Mouse (Mus musculus) ES-Bruce4 (cell line): Measurements from ENCODE around the gene Fam217a. TPM values are rescaled to one million over a fixed set of nuclear protein-coding genes. Genes with fewer than 3 reads are reported as not detected.
A peak's percentile ranks its signal among the peaks of the same experiment; 100 is the strongest.

Experiments
- H3K27ac ChIP-seq: 2 replicates; pipeline ENCODE4 v1.5.1; 2012; ENCODE audit warnings: low read length, inconsistent platforms; ENCODE audit not compliant: insufficient read depth
- H3K27me3 ChIP-seq: 2 replicates; pipeline ENCODE4 v1.6.1; 2012; ENCODE audit warnings: mild to moderate bottlenecking, low read length, inconsistent platforms; ENCODE audit not compliant: control insufficient read depth, poor library complexity, insufficient read depth, severe bottlenecking
- H3K36me3 ChIP-seq: 2 replicates; pipeline ENCODE4 v1.6.1; 2012; ENCODE audit warnings: inconsistent platforms, mild to moderate bottlenecking, low read length, moderate library complexity; ENCODE audit not compliant: control insufficient read depth, poor library complexity, insufficient read depth, severe bottlenecking
- H3K4me1 ChIP-seq: one replicate; pipeline ENCODE4 v1.8.1; 2011; ENCODE audit warnings: low read length; ENCODE audit not compliant: control insufficient read depth, insufficient read depth
- H3K4me3 ChIP-seq: 2 replicates; pipeline ENCODE4 v1.5.1; 2011; ENCODE audit warnings: low read depth, mild to moderate bottlenecking, low read length
- H3K9ac ChIP-seq: 2 replicates; pipeline ENCODE4 v1.6.1; 2012; ENCODE audit warnings: low read depth, mild to moderate bottlenecking, inconsistent platforms; ENCODE audit not compliant: poor library complexity, severe bottlenecking
- H3K9me3 ChIP-seq: replicated peaks from 2 replicates; pipeline ENCODE4 v1.6.1; 2012; ENCODE audit warnings: mild to moderate bottlenecking, low read length, inconsistent platforms; ENCODE audit not compliant: control insufficient read depth, poor library complexity, insufficient read depth, severe bottlenecking
- CTCF ChIP-seq: IDR thresholded peaks from one replicate; pipeline ENCODE4 v1.8.1; 2011; ENCODE audit warnings: low read depth, low read length
- EP300 ChIP-seq: IDR thresholded peaks from 2 replicates; pipeline ENCODE4 v1.6.1; 2011; ENCODE audit warnings: low read depth, low read length; ENCODE audit not compliant: insufficient read depth
- POLR2A ChIP-seq: IDR thresholded peaks from one replicate; pipeline ENCODE4 v1.8.1; 2011; ENCODE audit warnings: low read length; ENCODE audit not compliant: insufficient read depth
- polyA plus RNA-seq: library from polyadenylated mRNA; stranded (reverse); fragments of >200 nt; gene quantifications from 2 replicates; pipeline ENCODE4 v1.2.4, GENCODE M21; 2011; ENCODE audit warnings: low read depth; ENCODE audit not compliant: missing spikeins, insufficient read depth, insufficient read length

The Fam217a gene
- polyA plus RNA-seq, 1 experiment, result not detected

DNA sequence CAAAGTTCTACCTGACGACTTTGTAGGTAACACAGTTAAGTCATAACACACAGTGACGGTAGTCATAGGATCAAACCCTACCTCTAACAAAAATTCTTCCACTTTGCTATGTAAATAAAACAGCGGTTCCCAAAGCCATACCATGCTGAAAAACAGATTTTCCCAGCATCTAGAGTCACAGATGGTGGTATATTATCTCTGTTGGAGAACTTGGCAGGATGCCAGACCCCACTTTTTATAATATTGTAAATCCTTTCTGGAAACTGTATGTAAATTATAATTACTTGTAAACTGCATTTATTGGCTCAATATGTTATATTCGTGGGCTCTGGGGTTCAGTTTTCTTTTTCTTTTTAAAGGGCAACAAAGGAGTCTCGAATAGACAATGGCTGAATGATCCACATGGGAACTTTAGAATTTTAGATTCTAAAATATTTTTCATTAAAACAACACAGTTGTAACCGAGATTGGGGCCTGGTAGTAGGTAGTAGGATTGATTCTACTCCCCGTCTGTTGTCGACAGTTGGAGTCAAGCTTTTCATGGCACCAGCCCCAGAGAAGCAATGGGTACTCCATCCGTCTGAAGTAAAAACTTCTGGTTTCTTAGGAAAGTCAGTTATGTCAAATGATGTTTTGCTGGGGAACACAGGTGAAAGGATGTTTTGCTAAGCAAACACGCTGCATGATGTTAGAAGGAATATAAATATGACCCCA lies 11.0 kb upstream of the Fam217a start:
- H3K9ac ChIP-seq, result no peak overlapping the region
- H3K4me3 ChIP-seq, result no peak overlapping the region
- no peaks in the 10 kb centered on the region for H3K27me3 ChIP-seq
- no peaks in the 10 kb centered on the region for H3K9me3 ChIP-seq
- H3K27ac ChIP-seq, result no peak overlapping the region
- H3K4me1 ChIP-seq, result no peaks in the 10 kb centered on the region
- TF ChIP-seq POLR2A (no peak), CTCF (no peak)
- H3K36me3 ChIP-seq, result no peaks in the 10 kb centered on the region

DNA sequence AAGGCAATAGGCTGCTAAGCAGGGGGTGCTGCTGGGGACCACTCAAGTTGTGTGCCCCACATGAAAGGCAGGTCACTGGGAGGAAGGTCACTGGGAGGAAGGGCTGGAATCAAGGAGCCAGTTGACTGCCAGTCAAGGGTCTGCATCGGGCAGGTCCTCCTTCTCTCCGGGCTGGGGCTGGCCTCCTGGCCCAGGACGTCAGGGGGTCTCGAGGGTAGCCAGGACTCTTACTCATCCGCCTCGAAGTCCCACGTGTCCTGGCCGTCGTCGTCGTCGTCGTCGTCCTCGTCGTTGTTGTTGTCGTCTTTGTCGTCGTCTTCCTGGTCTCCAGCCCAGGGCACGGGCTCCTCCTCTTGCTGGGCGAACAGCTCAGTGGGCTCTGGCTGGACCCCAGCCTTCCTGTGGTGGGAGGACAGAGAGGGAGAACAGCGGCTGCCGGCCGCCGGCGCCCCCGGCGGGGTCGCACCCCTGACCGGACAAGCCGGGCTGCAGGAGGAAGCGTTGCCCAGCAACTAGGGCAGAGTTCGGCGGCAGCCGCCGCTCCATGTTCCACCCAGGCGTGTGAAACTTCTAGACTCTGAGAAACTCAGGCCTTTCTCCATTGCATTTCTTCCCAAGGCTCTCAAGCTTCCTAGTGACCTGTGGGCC lies 7.5 kb downstream of the Fam217a start:
- H3K27ac ChIP-seq, result no peak overlapping the region
- H3K4me3 ChIP-seq, result peak overlapping the region; percentile 6; the same call in 1 of the 2 replicates
- no peak for TF ChIP-seq POLR2A
- TF ChIP-seq CTCF, result no peak
- TF ChIP-seq EP300, result no peak

DNA sequence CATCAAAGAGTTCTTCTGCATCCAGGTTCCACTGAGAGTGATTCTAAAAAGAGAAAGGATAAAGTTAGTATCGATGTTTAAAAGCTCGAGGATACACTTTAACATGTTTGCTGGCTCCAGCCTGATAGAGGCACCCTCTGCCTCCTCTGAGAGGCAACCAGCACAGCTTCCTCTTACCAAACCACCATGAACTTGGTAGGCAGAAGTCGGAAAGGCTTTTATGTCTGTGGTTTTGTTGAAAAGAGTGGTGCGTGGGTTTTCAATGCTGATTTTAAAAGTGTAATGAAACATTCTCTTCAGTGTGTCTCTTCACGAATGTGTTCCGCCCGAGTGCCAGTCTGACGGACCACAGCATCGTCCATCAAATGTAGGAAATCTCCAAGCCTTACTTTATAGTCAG lies 9.5 kb downstream of the Fam217a start:
- Histone ChIP-seq H3K9me3 (no peaks in the 10 kb centered on the region), H3K36me3 (no peaks in the 10 kb centered on the region), H3K4me1 (peaks cover 2% of the 10 kb centered on the region), H3K27ac (no peak overlapping the region), H3K9ac (no peak overlapping the region), H3K4me3 (no peak overlapping the region), H3K27me3 (no peaks in the 10 kb centered on the region)
- no peak for TF ChIP-seq POLR2A
- no peak for TF ChIP-seq CTCF
- no peak for TF ChIP-seq EP300

More for the DNA sequence above, 7.5 kb downstream of the Fam217a start:
- no peaks in the 10 kb centered on the region for H3K9me3 ChIP-seq
- H3K4me1 ChIP-seq, result peaks cover 2% of the 10 kb centered on the region
- no peak overlapping the region for H3K9ac ChIP-seq
- H3K27me3 ChIP-seq, result no peaks in the 10 kb centered on the region
- no peaks in the 10 kb centered on the region for H3K36me3 ChIP-seq

DNA sequence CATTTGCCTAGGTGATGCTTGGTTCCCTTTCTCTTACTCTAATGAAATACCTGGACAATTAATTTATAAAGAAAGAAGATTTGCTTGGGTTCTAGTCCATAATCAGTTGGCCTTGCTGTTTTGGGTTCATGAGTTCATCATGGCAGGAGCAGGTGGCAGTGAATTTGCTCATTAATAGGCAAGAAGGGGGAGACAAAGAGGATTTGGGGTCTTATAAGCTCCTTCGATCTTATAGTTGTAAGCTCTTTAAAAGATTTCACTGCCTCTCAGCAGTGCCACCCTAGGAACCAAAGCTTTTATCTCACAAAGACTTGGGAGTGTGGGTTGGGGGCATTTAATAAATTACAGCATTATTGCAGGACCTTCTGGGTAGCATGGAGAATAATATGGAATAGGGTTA lies 31.2 kb downstream of the Fam217a start:
- Histone ChIP-seq H3K4me1 (no peaks in the 10 kb centered on the region), H3K27ac (no peak overlapping the region), H3K9ac (no peak overlapping the region), H3K27me3 (no peaks in the 10 kb centered on the region), H3K9me3 (no peaks in the 10 kb centered on the region), H3K36me3 (peaks cover 75% of the 10 kb centered on the region), H3K4me3 (no peak overlapping the region)
- TF ChIP-seq POLR2A (no peak), CTCF (no peak), EP300 (no peak)

DNA sequence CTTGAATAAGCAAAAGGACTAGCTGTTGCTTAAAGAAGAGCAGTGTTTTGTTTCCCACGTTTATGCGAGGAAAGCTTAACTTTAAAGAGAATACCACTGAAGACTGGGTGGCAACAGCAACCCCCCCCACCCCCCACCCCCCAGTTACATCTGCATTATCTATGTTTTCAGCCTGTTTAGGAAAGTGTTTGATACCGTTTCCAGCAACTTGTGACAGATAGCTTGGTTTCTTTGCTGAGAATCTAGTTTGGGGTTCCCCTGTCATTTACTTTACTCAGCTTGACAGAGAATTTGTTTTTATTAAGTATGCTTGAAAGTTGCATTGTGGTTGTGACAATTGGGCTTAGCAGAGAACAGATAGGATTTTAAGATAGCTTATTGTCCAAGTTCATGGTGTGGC lies 47.6 kb downstream of the Fam217a start:
- H3K4me3 ChIP-seq, result 0 out of 2 replicates have a peak overlapping the region, but pooled peaks have one; percentile 18
- H3K27me3 ChIP-seq, result no peaks in the 10 kb centered on the region
- H3K36me3 ChIP-seq, result no peaks in the 10 kb centered on the region
- no peak overlapping the region for H3K27ac ChIP-seq
- no peaks in the 10 kb centered on the region for H3K9me3 ChIP-seq
- peaks cover 2% of the 10 kb centered on the region for H3K4me1 ChIP-seq
- no peak for TF ChIP-seq EP300
- H3K9ac ChIP-seq, result peak overlapping the region; percentile 98

DNA sequence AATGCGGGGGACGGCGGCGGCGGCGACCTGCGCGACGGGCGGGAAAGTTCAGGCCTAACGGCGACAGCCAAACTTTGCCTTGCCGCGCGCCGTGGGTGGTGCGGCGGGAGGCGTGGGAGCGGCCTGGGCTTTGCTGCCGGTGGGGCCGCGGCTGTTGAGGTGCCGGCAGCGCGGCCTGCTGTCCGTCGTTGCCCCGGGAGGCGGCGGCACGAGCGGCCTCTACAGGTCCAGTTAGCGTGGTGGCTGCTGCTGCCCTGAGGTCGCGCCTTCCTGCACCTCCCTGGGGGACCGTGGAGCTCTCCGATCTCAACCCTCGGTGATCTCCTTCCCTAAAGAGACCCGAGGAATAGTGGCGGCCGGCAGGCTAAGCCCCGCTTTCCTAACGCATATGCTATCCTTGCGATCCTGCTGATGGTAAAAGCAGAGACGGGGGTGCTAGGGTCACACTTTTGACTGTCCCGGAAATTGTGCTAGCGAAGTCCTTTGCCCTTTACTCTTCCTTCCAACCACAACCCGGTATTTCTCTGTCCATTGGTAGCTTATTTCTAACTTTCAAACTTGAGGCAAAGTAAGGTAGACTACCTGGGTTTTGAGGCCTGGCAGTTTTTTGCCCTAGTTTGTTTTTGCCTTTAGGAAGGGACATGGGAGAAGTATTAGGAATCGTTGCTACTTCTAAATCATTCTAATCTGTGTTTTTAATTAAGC lies 48.2 kb downstream of the Fam217a start:
- Histone ChIP-seq H3K4me3 (peak overlapping the region; percentile 96), H3K27ac (peak overlapping the region; percentile 22), H3K4me1 (peaks cover 2% of the 10 kb centered on the region), H3K27me3 (no peaks in the 10 kb centered on the region), H3K9ac (peak overlapping the region; percentile 98), H3K36me3 (no peaks in the 10 kb centered on the region), H3K9me3 (no peaks in the 10 kb centered on the region)
- TF ChIP-seq POLR2A, result no peak
- TF ChIP-seq EP300, result no peak
- peak; percentile 13 for TF ChIP-seq CTCF
